Mouse (Mus musculus) liver, adult 2 months (tissue): Measurements from ENCODE around the gene Foxi3. TPM values are rescaled to one million over a fixed set of nuclear protein-coding genes. Genes with fewer than 3 reads are reported as not detected.

Experiments
- DNase-seq: peaks from one replicate; pipeline ENCODE4 v3.0.0-alpha.2; 2011; ENCODE audit warnings: low read depth, low spot score; ENCODE audit errors: extremely low read depth
- H3K27ac ChIP-seq: fragments of 200-500 bp; replicated peaks from 2 replicates; pipeline ENCODE4 v1.5.1; 2012; ENCODE audit warnings: low read depth, mild to moderate bottlenecking, control low read depth, inconsistent platforms, low read length; ENCODE audit not compliant: insufficient read depth
- H3K27me3 ChIP-seq: fragments of 200-500 bp; 2 replicates; pipeline ENCODE4 v1.6.1; 2012; ENCODE audit warnings: mild to moderate bottlenecking, moderate library complexity, low read length, inconsistent platforms; ENCODE audit not compliant: control insufficient read depth, insufficient read depth
- H3K36me3 ChIP-seq: fragments of 200-500 bp; 2 replicates; pipeline ENCODE4 v1.6.1; 2012; ENCODE audit warnings: low read length, inconsistent platforms; ENCODE audit not compliant: control insufficient read depth, insufficient read depth
- H3K4me1 ChIP-seq: fragments of 200-500 bp; 2 replicates; pipeline ENCODE4 v1.6.1; 2011; ENCODE audit warnings: low read length; ENCODE audit not compliant: control insufficient read depth, insufficient read depth
- H3K4me3 ChIP-seq: fragments of 200-500 bp; 2 replicates; pipeline ENCODE4 v1.5.1; 2011; ENCODE audit warnings: low read depth, mild to moderate bottlenecking, control low read depth, low read length, moderate library complexity; ENCODE audit not compliant: insufficient read depth
- H3K79me2 ChIP-seq: fragments of 200-500 bp; 2 replicates; pipeline ENCODE4 v1.6.1; 2012; ENCODE audit warnings: inconsistent platforms, mild to moderate bottlenecking, low read length, moderate library complexity; ENCODE audit not compliant: control insufficient read depth, insufficient read depth
- H3K9ac ChIP-seq: fragments of 200-500 bp; 2 replicates; pipeline ENCODE4 v1.6.1; 2012; ENCODE audit warnings: low read depth, mild to moderate bottlenecking, control low read depth, inconsistent platforms, low read length
- CTCF ChIP-seq: fragments of 200-500 bp; IDR thresholded peaks from 2 replicates; pipeline ENCODE4 v1.5.1; 2011; ENCODE audit warnings: low read depth, low read length, control low read depth
- POLR2A ChIP-seq: fragments of 200-500 bp; IDR thresholded peaks from 2 replicates; pipeline ENCODE4 v1.6.1; 2011; ENCODE audit warnings: low read length, control low read depth; ENCODE audit not compliant: insufficient read depth; ENCODE audit errors: extremely low read depth
- WGBS: fragments of 180-500 bp; shearing (Covaris S2); methylation state at CpG from one replicate; pipeline ENCODE4 v1.1.7; 2018; 5-methylcytosine and 5-hydroxymethylcytosine counted together
- polyA plus RNA-seq: library from polyadenylated mRNA; depleted of rRNA; stranded (reverse); fragments of >200 nt; gene quantifications from 2 replicates; pipeline ENCODE4 v1.2.3, GENCODE M21; 2012
- total RNA-seq: library from RNA; depleted of rRNA; stranded (reverse); fragments of >200 nt; gene quantifications from 2 replicates; pipeline ENCODE4 v1.2.3, GENCODE M21; 2014

Foxi3 gene
- total and polyA plus RNA-seq, 2 experiments = not detected

DNA sequence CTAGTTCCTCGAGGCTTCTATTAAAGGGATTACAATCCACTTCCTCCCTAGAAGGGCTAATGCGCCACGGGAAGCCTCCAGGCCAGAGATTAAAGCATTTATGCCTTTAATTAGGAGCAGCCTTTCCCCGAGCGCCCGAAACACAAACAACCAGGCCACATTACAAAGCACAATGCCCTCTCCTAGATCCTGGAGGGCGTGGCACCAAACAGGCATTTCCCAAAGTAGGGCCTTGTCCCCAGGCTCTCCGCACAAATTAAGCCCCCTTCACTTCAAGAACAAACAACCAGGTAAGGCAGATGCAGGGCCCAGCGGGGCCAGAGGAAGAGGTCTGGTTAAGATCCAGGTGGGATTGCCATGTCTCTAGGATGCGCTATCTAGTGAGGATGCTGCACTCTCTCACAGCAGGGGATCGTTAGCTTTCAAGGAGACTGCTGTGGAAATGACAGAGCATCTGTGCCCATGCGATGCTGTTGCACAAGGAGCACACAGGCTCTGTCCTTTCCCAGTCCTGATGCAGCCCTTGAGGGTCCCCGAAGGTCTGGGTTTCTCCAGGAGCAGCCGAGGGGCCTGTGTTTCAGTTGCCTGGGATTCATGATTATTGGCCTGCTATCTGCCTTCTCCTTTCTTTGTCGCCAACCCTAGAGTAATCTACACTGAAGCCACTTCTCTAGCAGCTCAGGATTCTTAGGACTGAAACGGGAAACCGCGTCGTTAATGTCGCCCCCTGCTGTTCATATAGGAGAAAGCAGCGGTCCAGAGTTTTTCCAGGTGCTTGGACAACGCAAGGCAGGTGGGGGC lies 34.9 kb upstream of the Foxi3 start:
- Histone ChIP-seq H3K27me3 (no peaks in the 10 kb centered on the region), H3K36me3 (no peaks in the 10 kb centered on the region), H3K27ac (no peak overlapping the region), H3K4me1 (no peaks in the 10 kb centered on the region), H3K79me2 (no peaks in the 10 kb centered on the region), H3K9ac (no peak overlapping the region), H3K4me3 (no peak overlapping the region)
- DNase-seq = peak; percentile 7
- TF ChIP-seq CTCF (peak; percentile 67), POLR2A (no peak)
- WGBS = 14% methylated on average over 22 of the region's 22 CpGs

DNA sequence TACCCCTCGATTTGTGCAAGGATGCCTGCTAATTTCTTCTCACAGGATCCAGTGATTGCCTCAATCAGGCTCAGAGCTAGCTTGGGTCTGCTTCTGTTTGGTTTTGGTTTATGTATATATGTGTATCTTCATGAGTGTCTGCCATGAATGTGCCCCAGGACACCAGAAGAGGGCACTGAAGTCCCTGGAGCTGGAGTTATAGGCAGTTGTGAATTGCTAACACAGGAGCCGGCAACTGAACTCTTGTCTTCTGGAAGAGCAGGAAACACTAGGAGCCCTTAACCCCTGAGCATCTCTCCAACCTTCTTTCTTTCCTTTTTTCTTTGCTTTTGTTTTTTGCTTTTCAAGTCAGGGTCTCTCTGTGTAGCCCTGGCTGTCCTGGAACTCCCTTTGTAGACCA lies 24.5 kb upstream of the Foxi3 start:
- no peak for TF ChIP-seq CTCF
- no peak for TF ChIP-seq POLR2A
- H3K79me2 ChIP-seq = no peaks in the 10 kb centered on the region
- no peak for DNase-seq
- no peak overlapping the region for H3K9ac ChIP-seq
- H3K27ac ChIP-seq = no peak overlapping the region
- no peak overlapping the region for H3K4me3 ChIP-seq
- 90% methylated on average over 2 of the region's 2 CpGs for WGBS
- H3K36me3 ChIP-seq = no peaks in the 10 kb centered on the region
- H3K4me1 ChIP-seq = no peaks in the 10 kb centered on the region
- H3K27me3 ChIP-seq = no peaks in the 10 kb centered on the region

DNA sequence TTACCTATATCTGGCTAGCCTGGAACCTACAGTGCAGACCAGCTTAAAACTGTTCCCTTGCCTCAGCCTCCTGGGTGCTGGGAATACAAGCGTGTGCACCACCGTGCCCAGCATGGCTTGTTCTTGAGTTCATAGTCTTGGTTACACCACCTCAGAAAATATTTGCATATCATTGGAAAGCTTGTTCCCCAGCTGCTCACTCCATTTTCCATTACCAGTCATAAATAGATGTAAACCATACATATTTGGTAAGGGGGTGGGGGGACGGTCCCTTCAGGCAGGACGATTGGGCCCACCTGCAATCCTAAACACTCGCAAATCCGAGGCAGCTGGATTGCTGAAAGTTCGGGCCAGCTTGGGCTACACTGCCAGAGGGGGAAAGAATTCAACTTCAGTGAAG lies 3.1 kb upstream of the Foxi3 start:
- Histone ChIP-seq H3K27me3 (peaks cover 23% of the 10 kb centered on the region), H3K4me1 (no peaks in the 10 kb centered on the region), H3K79me2 (no peaks in the 10 kb centered on the region), H3K36me3 (no peaks in the 10 kb centered on the region), H3K4me3 (no peak overlapping the region), H3K27ac (no peak overlapping the region), H3K9ac (no peak overlapping the region)
- no peak for DNase-seq
- TF ChIP-seq CTCF (no peak), POLR2A (no peak)
- 72% methylated on average over 7 of the region's 7 CpGs for WGBS

DNA sequence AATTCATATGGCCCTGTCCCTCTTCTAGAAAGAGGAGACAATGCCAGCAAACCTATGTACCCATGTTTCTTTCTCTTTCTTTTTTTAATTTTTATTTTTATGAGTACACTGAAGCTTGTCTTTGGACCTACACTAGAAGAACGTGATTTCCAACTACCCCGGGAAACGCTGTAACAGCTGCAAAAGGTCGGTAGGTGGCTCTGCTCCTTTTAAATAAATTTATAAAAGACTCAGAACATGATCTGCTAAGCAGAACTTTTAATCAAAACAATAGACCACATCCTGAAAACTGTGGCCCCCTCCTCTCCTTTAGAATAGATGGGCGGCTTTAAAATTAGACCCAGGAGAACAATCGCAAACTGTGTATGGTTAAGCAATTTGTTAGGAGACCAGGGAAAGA lies 2.3 kb upstream of the Foxi3 start:
- H3K4me1 ChIP-seq = no peaks in the 10 kb centered on the region
- DNase-seq = peak; percentile 8
- H3K27me3 ChIP-seq = peaks cover 23% of the 10 kb centered on the region
- H3K79me2 ChIP-seq = no peaks in the 10 kb centered on the region
- H3K27ac ChIP-seq = no peak overlapping the region
- 19% methylated on average over 6 of the region's 6 CpGs for WGBS
- H3K4me3 ChIP-seq = no peak overlapping the region
- H3K36me3 ChIP-seq = no peaks in the 10 kb centered on the region
- no peak for TF ChIP-seq CTCF
- TF ChIP-seq POLR2A = no peak
- no peak overlapping the region for H3K9ac ChIP-seq

DNA sequence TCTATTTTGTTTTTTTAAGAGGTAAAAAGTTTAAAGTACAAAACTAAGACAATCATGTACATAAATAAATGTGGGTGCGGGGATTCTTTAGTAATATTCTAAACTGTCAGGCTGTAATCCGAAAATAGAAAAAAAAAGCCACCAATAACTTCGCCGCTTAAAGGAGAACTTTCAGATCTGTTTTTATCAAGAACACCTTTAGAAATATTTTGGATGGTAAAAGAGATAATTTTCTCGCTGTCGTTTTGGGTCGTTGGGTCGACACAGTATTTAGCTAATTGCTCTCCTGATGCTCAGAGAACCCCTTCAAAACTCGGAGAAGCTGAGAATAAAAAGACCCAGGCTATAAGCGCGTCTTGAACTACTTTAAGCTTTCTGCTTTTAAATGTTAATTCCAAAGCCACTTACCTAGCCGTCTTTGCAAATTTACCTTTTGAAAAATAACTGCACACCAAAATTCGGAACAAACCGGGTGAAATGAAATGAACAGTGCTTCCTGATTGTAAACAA lies 985 bp upstream of the Foxi3 start:
- no peak for TF ChIP-seq POLR2A
- Histone ChIP-seq H3K79me2 (no peaks in the 10 kb centered on the region), H3K4me1 (no peaks in the 10 kb centered on the region), H3K36me3 (no peaks in the 10 kb centered on the region), H3K4me3 (no peak overlapping the region), H3K27me3 (peaks cover 23% of the 10 kb centered on the region), H3K27ac (no peak overlapping the region), H3K9ac (no peak overlapping the region)
- DNase-seq = no peak
- 9% methylated on average over 14 of the region's 14 CpGs for WGBS

DNA sequence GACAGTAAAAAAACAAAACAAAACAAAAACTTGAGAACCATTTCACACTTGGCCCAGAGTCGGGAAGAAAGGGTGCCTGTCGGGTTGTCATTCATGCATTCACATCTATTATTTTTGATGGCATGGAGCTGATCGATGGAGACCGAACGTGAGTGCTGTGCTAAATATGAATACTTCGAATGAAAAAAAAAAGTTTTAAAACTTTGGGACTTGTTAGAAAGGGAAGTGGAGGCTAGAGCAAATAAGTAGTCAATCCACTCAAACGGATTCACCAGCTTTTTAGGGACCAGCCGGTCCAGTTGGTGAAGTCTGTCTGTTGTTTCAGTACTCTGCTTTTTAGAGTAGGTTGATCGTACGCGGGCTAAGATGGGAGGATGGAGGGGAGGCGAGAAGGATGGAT lies 490 bp upstream of the Foxi3 start:
- no peaks in the 10 kb centered on the region for H3K4me1 ChIP-seq
- H3K9ac ChIP-seq = no peak overlapping the region
- 6% methylated on average over 12 of the region's 12 CpGs for WGBS
- TF ChIP-seq CTCF (no peak), POLR2A (no peak)
- no peak overlapping the region for H3K4me3 ChIP-seq
- peaks cover 23% of the 10 kb centered on the region for H3K27me3 ChIP-seq
- H3K36me3 ChIP-seq = no peaks in the 10 kb centered on the region
- H3K27ac ChIP-seq = no peak overlapping the region
- H3K79me2 ChIP-seq = no peaks in the 10 kb centered on the region
- no peak for DNase-seq
